Mouse (Mus musculus): ENCODE measurements around the gene Eif4ebp2. TPM values are rescaled to one million over a fixed set of nuclear protein-coding genes. Genes with fewer than 3 reads are reported as not detected.
A peak's percentile ranks its signal among the peaks of the same experiment; 100 is the strongest.

The Eif4ebp2 gene
- 70.6 and 72.2 TPM in 2 replicates for polyA plus RNA-seq (2015; fragmentation: Nextera tagmentation; extraction: Ambion mirVana)

- H3K27me3 ChIP-seq, result no peaks in the 10 kb centered on the region
- H3K4me2 ChIP-seq (replicated peaks), result peak within 1 kb of the TSS; percentile 90
- H3K36me3 ChIP-seq, result peaks cover 18% of the 10 kb centered on the region; the same call in 1 of the 2 replicates
- peak within 1 kb of the TSS; percentile 100 for H3K4me3 ChIP-seq
- H3K9me3 ChIP-seq, result no peaks in the 10 kb centered on the region
- peak within 1 kb of the TSS; percentile 97 for H3K9ac ChIP-seq
- WGBS, result under 1% methylated on average over 32 of the region's 36 CpGs
- H3K27ac ChIP-seq, result peak within 1 kb of the TSS; percentile 69
- H3K4me1 ChIP-seq, result peaks cover 38% of the 10 kb centered on the region
- ATAC-seq (ENCODE audit: low FRiP score, low read depth), result peak; percentile 99
Measured at GRCm38 (mm10) chr10:61452645-61453044, at the start of gene Eif4ebp2. TSS of gene Eif4ebp2 (minus strand) at chr10:61452661.

DNA sequence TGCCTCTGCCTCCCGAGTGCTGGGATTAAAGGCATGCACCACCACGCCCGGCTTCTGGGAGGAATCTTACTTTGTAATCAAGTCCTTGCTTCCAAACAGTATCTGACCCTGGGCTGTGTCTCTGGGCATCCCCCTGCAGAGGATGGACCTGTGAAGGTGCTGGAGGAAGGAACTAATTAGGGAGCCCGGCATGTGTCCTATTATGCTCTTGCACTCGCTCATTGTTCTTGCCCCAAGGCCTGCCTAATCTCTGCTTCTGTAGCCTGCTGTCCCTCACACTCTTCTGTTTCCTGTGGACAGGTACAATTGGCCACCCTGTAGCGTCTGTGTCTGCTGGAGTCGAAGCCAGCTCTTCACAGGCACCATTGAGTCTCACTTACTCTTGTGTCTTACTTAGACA lies 48.3 kb upstream of the Eif4ebp2 start:
- no peak overlapping the region for H3K4me3 ChIP-seq
- no peak for ATAC-seq (ENCODE audit: low FRiP score, low read depth)
- peaks cover 30% of the 10 kb centered on the region for H3K4me1 ChIP-seq
- no peak overlapping the region for H3K9ac ChIP-seq
- 67% methylated on average over 7 of the region's 7 CpGs for WGBS
- no peak overlapping the region for H3K4me2 ChIP-seq (replicated peaks)
- no peaks in the 10 kb centered on the region; the same call in 1 of the 2 replicates for H3K36me3 ChIP-seq
- H3K27me3 ChIP-seq, result no peaks in the 10 kb centered on the region
- no peaks in the 10 kb centered on the region for H3K9me3 ChIP-seq
- H3K27ac ChIP-seq, result no peak overlapping the region

DNA sequence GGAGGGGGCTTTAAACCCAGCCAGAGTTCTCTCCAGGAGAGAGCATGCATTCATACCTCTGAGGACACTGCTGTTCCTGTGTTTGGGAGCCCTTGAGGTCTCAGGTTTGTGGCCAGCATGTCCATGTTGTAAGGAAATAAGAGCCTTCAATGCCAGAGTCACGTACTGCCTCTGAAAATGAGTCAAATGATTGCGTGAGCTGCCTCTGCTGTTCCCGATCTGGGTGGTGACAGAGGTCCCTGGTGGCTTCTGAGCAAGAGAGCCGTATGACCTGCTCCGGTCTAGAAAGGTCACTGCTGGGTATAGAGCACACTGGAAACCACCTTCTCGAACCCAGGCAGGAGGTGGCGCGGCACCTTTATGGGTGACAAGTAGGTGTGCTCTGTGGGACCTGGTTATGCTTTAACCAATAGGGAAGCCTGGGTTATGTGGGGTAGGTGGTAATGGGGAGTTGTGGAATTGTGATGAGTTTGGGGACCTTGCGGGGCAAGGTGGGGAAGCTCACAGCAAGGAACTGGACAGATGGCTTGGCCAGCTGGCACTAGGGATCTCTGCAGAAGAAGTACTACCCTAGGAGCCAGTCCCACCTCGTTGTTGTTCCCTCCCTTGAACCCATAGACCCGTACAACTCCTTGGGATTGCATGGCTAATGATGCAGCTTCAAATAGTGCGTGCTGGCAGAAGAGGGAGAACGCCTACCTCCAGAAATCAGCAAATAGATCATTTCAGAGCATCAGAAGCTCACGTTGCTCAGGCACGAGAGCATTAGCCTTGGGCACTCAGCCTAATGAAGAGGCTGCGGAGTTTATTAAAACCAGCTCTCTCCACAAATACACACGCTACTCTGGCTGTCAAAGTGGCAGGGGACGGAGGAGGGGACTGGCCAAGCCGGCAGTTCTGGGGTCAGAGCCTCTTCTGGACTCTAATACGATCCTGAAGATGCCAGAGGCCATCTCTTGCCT lies 47.3 kb upstream of the Eif4ebp2 start:
- no peaks in the 10 kb centered on the region for H3K27me3 ChIP-seq
- H3K4me3 ChIP-seq, result no peak overlapping the region
- H3K4me1 ChIP-seq, result peaks cover 40% of the 10 kb centered on the region
- H3K9me3 ChIP-seq, result no peaks in the 10 kb centered on the region
- no peak overlapping the region for H3K9ac ChIP-seq
- no peak overlapping the region for H3K4me2 ChIP-seq (replicated peaks)
- no peak for ATAC-seq (ENCODE audit: low FRiP score, low read depth)
- no peaks in the 10 kb centered on the region; the same call in 1 of the 2 replicates for H3K36me3 ChIP-seq
- WGBS, result 55% methylated on average over 20 of the region's 20 CpGs
- H3K27ac ChIP-seq, result no peak overlapping the region

- H3K9ac ChIP-seq, result peak overlapping the region; percentile 27; the same call in 1 of the 2 replicates
- peaks cover 48% of the 10 kb centered on the region for H3K4me1 ChIP-seq
- H3K36me3 ChIP-seq, result no peaks in the 10 kb centered on the region
- H3K9me3 ChIP-seq, result no peaks in the 10 kb centered on the region
- H3K27ac ChIP-seq, result peak overlapping the region; percentile 94
- 43% methylated on average over 9 of the region's 9 CpGs for WGBS
- H3K4me3 ChIP-seq, result no peak overlapping the region
- no peaks in the 10 kb centered on the region for H3K27me3 ChIP-seq
- peak overlapping the region; percentile 25 for H3K4me2 ChIP-seq (replicated peaks)
- no peak for ATAC-seq (ENCODE audit: low FRiP score, low read depth)
Measured at GRCm38 (mm10) chr10:61496231-61496630, 43.8 kb upstream of the Eif4ebp2 start.

GRCm38 (mm10) chr10:61495461-61495860 lies 43.0 kb upstream of the Eif4ebp2 start:
- Histone ChIP-seq H3K4me1 (peaks cover 48% of the 10 kb centered on the region), H3K4me3 (no peak overlapping the region), H3K27me3 (no peaks in the 10 kb centered on the region), H3K9me3 (no peaks in the 10 kb centered on the region), H3K36me3 (no peaks in the 10 kb centered on the region), H3K27ac (peak overlapping the region; percentile 94), H3K4me2 (replicated peaks) (peak overlapping the region; percentile 25; the same call in 1 of the 2 replicates), H3K9ac (peak overlapping the region; percentile 27; the same call in 1 of the 2 replicates)
- 22% methylated on average over 4 of the region's 4 CpGs for WGBS
- peak; percentile 73 for ATAC-seq (ENCODE audit: low FRiP score, low read depth)

GRCm38 (mm10) chr10:61492040-61492439 lies 39.6 kb upstream of the Eif4ebp2 start:
- 10% methylated on average over 11 of the region's 11 CpGs for WGBS
- no peaks in the 10 kb centered on the region for H3K36me3 ChIP-seq
- no peak overlapping the region for H3K4me3 ChIP-seq
- no peak overlapping the region for H3K27ac ChIP-seq
- no peak overlapping the region for H3K4me2 ChIP-seq (replicated peaks)
- no peak; the same call in 1 of the 2 replicates for ATAC-seq (ENCODE audit: low FRiP score, low read depth)
- H3K9ac ChIP-seq, result no peak overlapping the region
- no peaks in the 10 kb centered on the region for H3K9me3 ChIP-seq
- peaks cover 30% of the 10 kb centered on the region for H3K4me1 ChIP-seq
- no peaks in the 10 kb centered on the region for H3K27me3 ChIP-seq

GRCm38 (mm10) chr10:61491573-61491972 lies 39.1 kb upstream of the Eif4ebp2 start:
- Histone ChIP-seq H3K4me2 (replicated peaks) (no peak overlapping the region), H3K36me3 (no peaks in the 10 kb centered on the region), H3K27ac (no peak overlapping the region), H3K9ac (no peak overlapping the region), H3K4me3 (no peak overlapping the region), H3K9me3 (no peaks in the 10 kb centered on the region), H3K27me3 (no peaks in the 10 kb centered on the region), H3K4me1 (peaks cover 26% of the 10 kb centered on the region)
- no peak for ATAC-seq (ENCODE audit: low FRiP score, low read depth)
- 48% methylated on average over 8 of the region's 8 CpGs for WGBS

DNA sequence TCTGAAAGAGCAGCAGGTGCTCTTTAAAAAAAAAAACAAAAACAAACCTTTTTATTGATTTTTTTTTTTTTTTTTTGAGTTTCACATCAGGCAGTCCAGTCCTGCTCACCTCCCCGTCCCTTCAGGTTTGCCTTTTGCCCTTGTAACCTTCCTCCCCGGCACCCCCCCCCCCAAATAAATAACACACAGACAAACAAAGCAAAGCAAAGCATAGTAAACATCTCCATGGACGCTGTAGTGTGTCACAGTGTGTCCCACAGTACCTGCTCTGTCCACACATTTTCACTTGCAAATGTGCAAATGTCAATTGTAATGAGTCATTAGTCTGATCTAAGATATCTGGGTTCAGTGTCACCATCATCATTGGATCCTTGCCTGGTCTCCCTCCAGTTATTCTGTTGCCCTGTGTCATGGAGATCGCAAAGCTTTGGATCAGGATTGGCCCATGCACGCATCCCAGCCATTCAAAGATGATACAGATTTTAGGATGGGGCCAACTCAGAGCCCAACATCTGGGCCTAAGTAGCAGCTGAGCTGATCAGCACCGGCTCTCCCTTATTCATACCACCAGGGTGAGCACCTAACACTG lies 36.2 kb upstream of the Eif4ebp2 start:
- Histone ChIP-seq H3K4me1 (peaks cover 4% of the 10 kb centered on the region; the same call in 1 of the 2 replicates), H3K9me3 (no peaks in the 10 kb centered on the region), H3K36me3 (no peaks in the 10 kb centered on the region), H3K4me2 (replicated peaks) (no peak overlapping the region), H3K27ac (no peak overlapping the region), H3K27me3 (no peaks in the 10 kb centered on the region), H3K4me3 (no peak overlapping the region), H3K9ac (no peak overlapping the region)
- WGBS, result 88% methylated on average over 6 of the region's 6 CpGs
- no peak for ATAC-seq (ENCODE audit: low FRiP score, low read depth)

DNA sequence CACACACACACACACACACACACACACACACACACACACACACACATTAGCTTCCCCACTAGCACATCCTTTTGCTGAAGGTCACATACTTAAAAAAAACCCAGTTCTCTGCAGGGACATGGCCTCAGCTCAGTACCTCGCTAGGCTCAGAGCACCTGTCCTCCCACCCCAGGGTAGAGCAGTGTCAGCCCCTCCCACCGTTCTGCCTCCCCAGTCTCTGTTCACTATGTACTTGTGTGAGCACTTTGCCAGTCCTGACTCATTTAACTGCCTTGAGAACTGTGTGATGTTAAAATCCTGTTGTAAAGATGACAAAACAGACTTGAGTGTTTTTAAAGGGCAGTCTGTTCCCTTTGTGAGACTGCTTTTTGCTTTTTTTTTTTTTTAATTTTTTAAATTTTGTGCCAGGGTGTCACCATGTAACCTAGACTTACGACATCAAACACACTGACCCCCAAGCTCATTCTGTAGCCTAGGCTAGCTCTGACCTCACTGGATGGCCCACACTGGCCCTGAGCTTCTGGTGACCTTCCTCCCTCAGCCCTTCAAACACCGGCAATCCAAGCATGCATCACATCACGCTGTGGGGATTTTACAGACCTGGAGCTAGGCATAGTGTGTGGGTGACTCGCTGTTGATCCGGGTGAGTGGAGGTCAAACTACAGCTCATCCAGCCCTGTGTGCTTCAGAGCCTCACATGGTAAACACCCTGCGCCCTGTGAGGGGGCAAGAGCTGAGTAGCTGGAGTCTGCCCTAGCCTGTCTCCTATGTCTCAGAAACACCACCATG lies 34.3 kb upstream of the Eif4ebp2 start:
- H3K36me3 ChIP-seq, result no peaks in the 10 kb centered on the region
- H3K9me3 ChIP-seq, result no peaks in the 10 kb centered on the region
- no peaks in the 10 kb centered on the region for H3K27me3 ChIP-seq
- peaks cover under 1% of the 10 kb centered on the region; the same call in 1 of the 2 replicates for H3K4me1 ChIP-seq
- no peak for ATAC-seq (ENCODE audit: low FRiP score, low read depth)
- no peak overlapping the region for H3K9ac ChIP-seq
- H3K4me2 ChIP-seq (replicated peaks), result no peak overlapping the region
- 84% methylated on average over 8 of the region's 8 CpGs for WGBS
- no peak overlapping the region for H3K27ac ChIP-seq
- H3K4me3 ChIP-seq, result no peak overlapping the region

- ATAC-seq (ENCODE audit: low FRiP score, low read depth), result no peak
- H3K27me3 ChIP-seq, result no peaks in the 10 kb centered on the region
- WGBS, result 74% methylated on average over 11 of the region's 11 CpGs
- no peaks in the 10 kb centered on the region for H3K36me3 ChIP-seq
- H3K9me3 ChIP-seq, result no peaks in the 10 kb centered on the region
- H3K4me3 ChIP-seq, result no peak overlapping the region
- no peak overlapping the region for H3K4me2 ChIP-seq (replicated peaks)
- H3K4me1 ChIP-seq, result no peaks in the 10 kb centered on the region; the same call in 1 of the 2 replicates
- no peak overlapping the region for H3K27ac ChIP-seq
- H3K9ac ChIP-seq, result no peak overlapping the region
Measured at GRCm38 (mm10) chr10:61484801-61485200, 32.3 kb upstream of the Eif4ebp2 start.

DNA sequence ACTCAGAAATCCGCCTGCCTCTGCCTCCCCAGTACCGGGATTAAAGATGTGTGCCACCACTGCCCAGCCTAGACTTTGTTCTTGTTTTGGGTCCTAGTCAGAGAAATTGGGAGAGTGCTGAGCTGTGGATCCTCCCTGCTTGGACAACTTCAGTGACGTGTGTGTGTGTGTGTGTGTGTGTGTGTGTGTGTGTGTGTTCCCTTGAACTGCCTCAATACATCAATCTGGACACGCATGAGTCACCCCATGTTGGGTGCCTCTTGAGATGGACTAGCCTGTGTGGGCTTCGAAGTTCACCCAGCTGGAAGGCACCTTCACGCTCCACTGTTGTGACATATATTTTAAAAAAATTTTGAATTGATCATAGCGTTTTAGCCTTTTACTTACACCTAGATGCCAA lies 30.3 kb upstream of the Eif4ebp2 start:
- 90% methylated on average over 7 of the region's 7 CpGs for WGBS
- Histone ChIP-seq H3K4me2 (replicated peaks) (no peak overlapping the region), H3K36me3 (no peaks in the 10 kb centered on the region), H3K4me1 (no peaks in the 10 kb centered on the region; the same call in 1 of the 2 replicates), H3K9me3 (no peaks in the 10 kb centered on the region), H3K27ac (no peak overlapping the region), H3K27me3 (no peaks in the 10 kb centered on the region), H3K9ac (no peak overlapping the region), H3K4me3 (no peak overlapping the region)
- ATAC-seq (ENCODE audit: low FRiP score, low read depth), result no peak

Data from limb, embryonic 13.5 days (tissue).